Mouse (Mus musculus): ENCODE results near the gene Fkbp3. TPM values are rescaled to one million over a fixed set of nuclear protein-coding genes. Genes with fewer than 3 reads are reported as not detected.

Gene Fkbp3
- polyA plus RNA-seq, 1 experiment = 311 TPM

DNA sequence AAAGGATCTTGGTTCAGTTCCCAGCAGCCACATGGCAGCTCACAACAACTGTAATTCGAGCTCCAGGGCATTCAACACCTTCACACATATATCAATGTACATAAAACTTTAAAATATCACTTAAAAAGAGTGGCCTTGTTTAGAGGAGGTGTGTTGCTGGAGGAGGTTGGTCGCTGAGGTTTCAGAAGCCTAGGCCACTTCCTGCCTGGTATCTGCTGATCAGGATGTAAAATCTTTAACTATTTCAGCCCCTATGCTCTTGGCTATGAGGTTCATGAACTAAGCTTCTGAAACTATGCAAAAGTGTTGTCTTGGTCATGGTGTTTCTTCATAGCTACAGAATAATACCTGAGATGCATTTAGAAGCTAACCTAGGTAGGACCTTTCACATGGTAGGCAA, 8.6 kb downstream of the Fkbp3 start:
- TF ChIP-seq POLR2A (IDR thresholded peaks at IDR 0.05; ENCODE audit: borderline replicate concordance, insufficient read depth, low read length) (no peak), CTCF (IDR thresholded peaks at IDR 0.05; ENCODE audit: borderline replicate concordance, insufficient read depth, low read depth, low read length) (no peak)
- H3K4me3 ChIP-seq (replicated peaks; ENCODE audit: insufficient read depth, low read depth, low read length) = no peak overlapping the region
- no peak for DNase-seq
- no peaks in the 10 kb centered on the region for H3K4me1 ChIP-seq (ENCODE audit: control insufficient read depth, insufficient read depth, low read length)
- H3K27me3 ChIP-seq (ENCODE audit: control insufficient read depth, insufficient read depth, low read length) = no peaks in the 10 kb centered on the region
- H3K27ac ChIP-seq (ENCODE audit: insufficient read depth, low read length) = no peak overlapping the region
- WGBS = 71% methylated on average over 2 of the region's 2 CpGs

DNA sequence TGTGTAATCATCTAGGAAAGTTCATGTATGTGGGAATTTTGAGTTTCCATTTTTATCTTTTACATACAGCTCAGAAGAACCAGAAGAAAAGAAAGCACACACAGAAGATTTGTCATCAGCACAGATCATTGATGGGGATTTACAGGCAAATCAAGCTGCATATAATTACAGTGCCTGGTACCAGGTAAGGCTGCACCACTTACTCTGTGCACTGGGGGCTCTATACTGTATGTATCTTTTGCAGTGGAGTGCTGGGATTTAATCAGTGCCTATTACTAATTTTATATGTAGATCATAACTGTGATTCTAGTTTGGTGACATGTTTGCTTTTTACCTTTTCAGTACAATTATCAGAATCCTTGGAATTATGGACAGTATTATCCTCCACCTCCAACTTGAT, 12.7 kb downstream of the Fkbp3 start:
- Histone ChIP-seq H3K27me3 (ENCODE audit: control insufficient read depth, insufficient read depth, low read length) (no peaks in the 10 kb centered on the region), H3K4me3 (replicated peaks; ENCODE audit: insufficient read depth, low read depth, low read length) (no peak overlapping the region), H3K4me1 (ENCODE audit: control insufficient read depth, insufficient read depth, low read length) (no peaks in the 10 kb centered on the region), H3K27ac (ENCODE audit: insufficient read depth, low read length) (no peak overlapping the region)
- no peak for TF ChIP-seq CTCF (IDR thresholded peaks at IDR 0.05; ENCODE audit: borderline replicate concordance, insufficient read depth, low read depth, low read length)
- TF ChIP-seq POLR2A (IDR thresholded peaks at IDR 0.05; ENCODE audit: borderline replicate concordance, insufficient read depth, low read length) = no peak
- no peak for DNase-seq

DNA sequence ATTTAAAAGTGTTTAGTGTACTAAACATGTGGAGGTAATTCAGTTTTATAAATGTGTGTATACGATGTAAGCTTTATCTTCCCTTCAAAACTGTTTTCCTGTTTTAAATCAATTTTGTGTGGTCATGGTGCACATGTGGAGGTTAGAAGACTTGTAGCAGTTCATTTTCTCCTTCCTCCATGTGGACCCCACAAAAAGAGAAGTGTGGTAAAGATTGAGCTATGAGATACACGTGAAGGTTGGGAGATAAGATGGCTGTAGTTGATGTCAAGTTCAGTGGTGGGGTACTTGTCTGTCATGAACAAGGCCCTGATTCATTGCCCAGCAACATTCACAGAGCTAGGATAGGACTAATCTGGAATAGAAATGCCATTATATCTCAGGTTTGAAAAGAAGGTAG, 15.6 kb downstream of the Fkbp3 start:
- H3K27ac ChIP-seq (ENCODE audit: insufficient read depth, low read length) = no peak overlapping the region
- H3K4me1 ChIP-seq (ENCODE audit: control insufficient read depth, insufficient read depth, low read length) = no peaks in the 10 kb centered on the region
- WGBS = 82% methylated on average over 2 of the region's 2 CpGs
- no peaks in the 10 kb centered on the region for H3K27me3 ChIP-seq (ENCODE audit: control insufficient read depth, insufficient read depth, low read length)
- no peak overlapping the region for H3K4me3 ChIP-seq (replicated peaks; ENCODE audit: insufficient read depth, low read depth, low read length)
- DNase-seq = no peak
- TF ChIP-seq CTCF (IDR thresholded peaks at IDR 0.05; ENCODE audit: borderline replicate concordance, insufficient read depth, low read depth, low read length) (no peak), POLR2A (IDR thresholded peaks at IDR 0.05; ENCODE audit: borderline replicate concordance, insufficient read depth, low read length) (no peak)

DNA sequence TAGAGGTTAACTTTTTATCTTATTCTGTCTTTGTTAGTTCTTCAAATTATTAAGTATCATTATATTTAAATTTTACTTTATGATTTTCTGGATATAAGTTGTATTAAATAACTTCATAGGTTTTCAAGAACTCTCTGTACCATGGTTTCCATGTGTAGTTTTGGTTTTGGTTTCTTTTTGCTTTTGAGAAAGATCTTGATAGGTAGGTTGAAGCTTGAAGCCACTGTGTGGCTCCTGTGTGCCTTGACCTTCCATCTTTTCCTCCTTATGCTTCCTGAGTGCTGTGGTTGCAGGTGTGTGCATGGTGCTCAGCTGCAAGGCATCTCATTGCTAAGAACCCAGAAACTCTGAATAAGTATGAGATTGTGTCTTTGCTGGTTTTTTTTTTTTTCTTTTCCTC, 25.0 kb downstream of the Fkbp3 start:
- no peak overlapping the region for H3K27ac ChIP-seq (ENCODE audit: insufficient read depth, low read length)
- H3K27me3 ChIP-seq (ENCODE audit: control insufficient read depth, insufficient read depth, low read length) = no peaks in the 10 kb centered on the region
- no peak for DNase-seq
- H3K4me1 ChIP-seq (ENCODE audit: control insufficient read depth, insufficient read depth, low read length) = no peaks in the 10 kb centered on the region
- TF ChIP-seq POLR2A (IDR thresholded peaks at IDR 0.05; ENCODE audit: borderline replicate concordance, insufficient read depth, low read length) = no peak
- TF ChIP-seq CTCF (IDR thresholded peaks at IDR 0.05; ENCODE audit: borderline replicate concordance, insufficient read depth, low read depth, low read length) = no peak
- no peak overlapping the region for H3K4me3 ChIP-seq (replicated peaks; ENCODE audit: insufficient read depth, low read depth, low read length)

DNA sequence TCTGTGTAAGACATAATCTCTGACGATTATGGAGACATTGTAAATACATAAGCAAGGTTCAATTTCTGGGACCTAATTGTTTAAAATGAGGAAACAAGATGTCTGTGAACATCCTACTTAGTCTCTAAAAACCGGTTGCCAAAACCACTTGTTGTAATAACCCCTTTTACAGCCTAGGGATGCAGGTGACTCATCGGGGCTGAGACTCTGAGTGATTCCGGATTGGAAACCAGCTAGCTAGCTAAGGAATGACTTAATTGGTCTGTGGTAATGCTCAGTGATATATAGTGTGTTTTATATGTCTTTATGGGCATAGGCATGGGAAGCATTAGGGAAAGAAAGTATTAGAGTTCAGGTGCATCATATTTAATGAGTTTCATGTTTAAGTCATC, 36.3 kb downstream of the Fkbp3 start:
- Histone ChIP-seq H3K27ac (ENCODE audit: insufficient read depth, low read length) (no peak overlapping the region), H3K4me1 (ENCODE audit: control insufficient read depth, insufficient read depth, low read length) (no peaks in the 10 kb centered on the region), H3K27me3 (ENCODE audit: control insufficient read depth, insufficient read depth, low read length) (no peaks in the 10 kb centered on the region), H3K4me3 (replicated peaks; ENCODE audit: insufficient read depth, low read depth, low read length) (peak overlapping the region; percentile 57)
- WGBS = 6% methylated on average over 4 of the region's 4 CpGs
- TF ChIP-seq POLR2A (IDR thresholded peaks at IDR 0.05; ENCODE audit: borderline replicate concordance, insufficient read depth, low read length) = no peak
- TF ChIP-seq CTCF (IDR thresholded peaks at IDR 0.05; ENCODE audit: borderline replicate concordance, insufficient read depth, low read depth, low read length) = no peak
- DNase-seq = peak in 1 of 2 experiments; percentile 24

DNA sequence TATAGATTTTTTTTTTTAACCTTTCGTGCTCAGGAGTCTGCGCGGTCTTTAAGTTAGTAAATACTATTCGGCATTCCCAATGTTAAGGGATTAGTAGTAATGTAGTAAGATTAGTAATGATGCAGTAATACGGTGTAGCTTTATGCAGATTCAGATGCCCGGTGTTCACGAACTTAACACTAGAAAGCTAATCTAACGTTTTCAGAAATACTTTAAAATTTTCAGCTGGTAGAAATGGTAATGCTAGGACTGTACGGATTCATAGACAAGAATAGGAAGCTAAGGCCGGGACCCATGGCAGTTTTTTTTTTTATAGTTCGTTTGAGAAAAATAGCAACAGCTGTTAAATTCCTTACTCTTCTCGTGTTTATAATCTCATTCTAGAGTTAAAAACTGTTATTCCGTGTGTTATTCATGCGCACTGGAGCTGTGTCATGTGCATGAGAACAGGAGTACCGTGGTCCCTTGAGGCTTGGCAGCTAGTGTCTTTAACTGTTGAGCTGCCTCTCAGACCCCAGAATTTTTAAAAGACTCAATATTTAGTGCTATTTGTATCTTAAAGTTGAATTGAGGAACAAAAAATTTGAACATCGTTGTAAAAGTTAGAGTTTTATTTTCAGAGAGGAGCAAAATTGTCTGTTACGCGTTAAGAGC, 36.8 kb downstream of the Fkbp3 start:
- H3K27ac ChIP-seq (ENCODE audit: insufficient read depth, low read length) = no peak overlapping the region
- H3K27me3 ChIP-seq (ENCODE audit: control insufficient read depth, insufficient read depth, low read length) = no peaks in the 10 kb centered on the region
- DNase-seq = no peak
- WGBS = 10% methylated on average over 18 of the region's 18 CpGs
- H3K4me3 ChIP-seq (replicated peaks; ENCODE audit: insufficient read depth, low read depth, low read length) = peak overlapping the region; percentile 57
- no peaks in the 10 kb centered on the region for H3K4me1 ChIP-seq (ENCODE audit: control insufficient read depth, insufficient read depth, low read length)
- no peak for TF ChIP-seq POLR2A (IDR thresholded peaks at IDR 0.05; ENCODE audit: borderline replicate concordance, insufficient read depth, low read length)
- TF ChIP-seq CTCF (IDR thresholded peaks at IDR 0.05; ENCODE audit: borderline replicate concordance, insufficient read depth, low read depth, low read length) = no peak

DNA sequence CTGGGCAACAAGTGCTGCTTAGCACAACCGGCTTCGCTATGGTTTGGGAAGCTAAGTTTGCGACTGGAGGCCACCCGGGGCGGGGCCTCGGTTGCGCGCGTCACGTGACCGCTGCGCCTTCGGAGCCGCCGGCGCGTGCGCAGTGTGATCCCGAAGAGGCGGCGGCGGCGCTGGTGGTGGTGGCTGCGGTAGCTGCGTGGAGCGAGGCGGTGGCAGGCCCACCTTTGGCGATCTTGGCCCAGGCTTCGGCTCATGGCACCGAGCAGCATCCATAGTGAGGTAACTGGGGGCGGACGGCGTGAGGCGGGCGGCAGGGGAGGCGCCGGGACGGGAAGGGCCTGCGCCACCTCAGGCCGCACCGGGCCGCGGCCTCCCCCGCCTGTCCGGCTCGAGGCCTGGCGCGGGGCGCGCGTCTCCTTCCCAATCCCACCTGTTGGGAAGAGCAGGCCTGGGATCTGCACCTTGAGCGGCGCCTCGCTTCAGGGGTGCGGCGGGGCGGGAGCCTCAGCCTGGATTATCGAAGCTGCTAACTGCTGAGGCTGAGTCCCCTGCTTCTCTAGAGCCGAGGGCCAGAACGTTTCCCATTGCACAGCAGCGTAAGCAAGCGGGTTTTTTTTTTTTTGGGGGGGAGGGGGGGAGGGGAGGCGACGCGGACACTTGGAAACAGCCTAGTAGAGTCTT, 37.5 kb downstream of the Fkbp3 start, which contains the start of gene Prpf39:
Gene Prpf39, plus strand, starts transcription at position 144 of the 681 bp plus-strand sequence.
- WGBS = 0% methylated on average over 63 of the region's 65 CpGs
- peak; percentile 92 to 94 for DNase-seq
- Histone ChIP-seq H3K4me1 (ENCODE audit: control insufficient read depth, insufficient read depth, low read length) (no peaks in the 10 kb centered on the region), H3K27me3 (ENCODE audit: control insufficient read depth, insufficient read depth, low read length) (no peaks in the 10 kb centered on the region), H3K27ac (ENCODE audit: insufficient read depth, low read length) (peak within 1 kb of the TSS; percentile 39; the same call in 1 of the 2 replicates), H3K4me3 (replicated peaks; ENCODE audit: insufficient read depth, low read depth, low read length) (peak within 1 kb of the TSS; percentile 57)
- TF ChIP-seq CTCF (IDR thresholded peaks at IDR 0.05; ENCODE audit: borderline replicate concordance, insufficient read depth, low read depth, low read length) = no peak
- peak; percentile 89 for TF ChIP-seq POLR2A (IDR thresholded peaks at IDR 0.05; ENCODE audit: borderline replicate concordance, insufficient read depth, low read length)

DNA sequence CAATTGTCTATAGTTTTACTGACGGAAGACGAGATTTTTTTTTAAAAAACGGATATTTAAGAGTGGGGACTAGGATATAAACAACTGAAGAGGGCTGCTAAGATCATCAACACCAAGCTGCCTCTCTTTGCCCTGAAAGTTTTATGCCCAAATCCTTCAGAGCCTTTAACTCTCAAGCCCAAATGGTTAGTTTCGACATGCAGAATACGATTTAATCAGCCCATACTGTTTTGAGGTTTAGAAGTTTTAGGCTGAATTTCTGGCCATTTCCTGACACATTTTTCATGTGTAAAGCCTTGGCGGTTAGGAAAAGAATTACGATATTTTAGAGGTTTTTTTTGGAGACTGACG, 38.0 kb downstream of the Fkbp3 start:
- 44% methylated on average over 8 of the region's 8 CpGs for WGBS
- Histone ChIP-seq H3K4me1 (ENCODE audit: control insufficient read depth, insufficient read depth, low read length) (no peaks in the 10 kb centered on the region), H3K27ac (ENCODE audit: insufficient read depth, low read length) (no peak overlapping the region), H3K27me3 (ENCODE audit: control insufficient read depth, insufficient read depth, low read length) (no peaks in the 10 kb centered on the region), H3K4me3 (replicated peaks; ENCODE audit: insufficient read depth, low read depth, low read length) (peak overlapping the region; percentile 57)
- TF ChIP-seq CTCF (IDR thresholded peaks at IDR 0.05; ENCODE audit: borderline replicate concordance, insufficient read depth, low read depth, low read length) (no peak), POLR2A (IDR thresholded peaks at IDR 0.05; ENCODE audit: borderline replicate concordance, insufficient read depth, low read length) (no peak)
- no peak for DNase-seq

Measured in cerebellum, adult 2 months (tissue).